Mouse (Mus musculus) stomach, postnatal 0 days (tissue): ENCODE measurements at regions not wholly inside any gene's neighbourhood (a gene's known extent, or its start where the extent isn't known, plus 50 kb on each side); places are given as distances from the start of the nearest gene placed in this dataset.

ENCODE experiments used
- CTCF ChIP-seq: IDR thresholded peaks from 2 replicates; pipeline ENCODE4 v1.5.1; 2016; ENCODE audit warnings: antibody characterized with exemption, low read depth, mild to moderate bottlenecking, moderate library complexity
- EP300 ChIP-seq: optimal IDR thresholded peaks from 2 replicates; pipeline ENCODE3; 2016; ENCODE audit warnings: antibody characterized with exemption

DNA sequence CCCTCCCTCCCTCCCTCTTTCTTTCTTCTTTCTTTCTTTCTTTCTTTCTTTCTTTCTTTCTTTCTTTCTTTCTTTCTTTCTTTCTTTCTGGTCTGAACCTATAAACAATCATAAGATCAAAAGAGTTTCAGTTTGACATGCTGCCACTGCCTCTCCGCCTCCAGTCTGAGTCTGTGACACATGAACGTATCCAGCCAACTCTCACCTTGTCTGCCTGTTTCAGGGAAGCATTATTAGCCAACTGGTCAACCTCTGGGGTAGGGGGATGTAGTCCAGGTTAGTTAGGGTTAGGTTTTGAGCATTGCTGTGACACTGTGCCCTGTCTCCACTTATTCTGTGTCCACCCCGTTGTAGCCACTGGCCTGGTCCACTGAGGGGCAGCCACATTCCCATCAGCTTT is 152.2 kb upstream of the Mrps10 start:
- no peak for TF ChIP-seq CTCF
- no peak for TF ChIP-seq EP300
